Mouse (Mus musculus): ENCODE results near the gene Slc3a1. TPM values are rescaled to one million over a fixed set of nuclear protein-coding genes. Genes with fewer than 3 reads are reported as not detected.

Gene Slc3a1
- under 1 TPM; 0.17 to 0.23 TPM for total RNA-seq (2021)
- long read RNA-seq, experiment 1: 0 reads
- long read RNA-seq, experiment 2: 0 reads

DNA sequence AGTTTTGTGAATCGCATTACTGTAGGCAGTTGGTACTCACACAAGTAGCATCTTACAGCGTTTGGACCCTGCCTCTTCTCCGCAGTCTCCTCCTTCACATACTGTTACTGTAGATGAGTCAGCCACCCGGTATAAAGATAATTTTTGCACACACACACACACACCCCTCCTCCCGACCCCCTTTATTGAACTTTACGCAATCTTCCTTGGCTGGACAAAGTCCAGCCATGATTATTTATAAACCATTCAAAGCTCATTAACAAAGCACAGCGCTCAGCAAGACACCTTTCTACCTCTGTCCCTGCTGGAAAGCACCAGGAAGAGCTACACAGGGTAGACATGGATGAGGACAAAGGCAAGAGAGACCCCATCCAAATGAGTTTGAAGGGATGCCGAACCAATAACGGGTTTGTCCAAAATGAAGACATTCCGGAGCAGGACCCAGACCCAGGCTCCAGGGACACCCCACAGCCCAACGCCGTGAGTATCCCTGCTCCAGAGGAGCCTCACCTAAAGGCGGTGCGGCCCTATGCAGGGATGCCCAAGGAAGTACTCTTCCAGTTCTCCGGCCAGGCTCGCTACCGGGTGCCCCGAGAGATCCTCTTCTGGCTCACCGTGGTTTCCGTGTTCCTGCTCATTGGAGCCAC lies at the start of gene Slc3a1:
Gene Slc3a1, plus strand, starts transcription at position 284 of the 647 bp plus-strand sequence.
- no peak for DNase-seq

DNA sequence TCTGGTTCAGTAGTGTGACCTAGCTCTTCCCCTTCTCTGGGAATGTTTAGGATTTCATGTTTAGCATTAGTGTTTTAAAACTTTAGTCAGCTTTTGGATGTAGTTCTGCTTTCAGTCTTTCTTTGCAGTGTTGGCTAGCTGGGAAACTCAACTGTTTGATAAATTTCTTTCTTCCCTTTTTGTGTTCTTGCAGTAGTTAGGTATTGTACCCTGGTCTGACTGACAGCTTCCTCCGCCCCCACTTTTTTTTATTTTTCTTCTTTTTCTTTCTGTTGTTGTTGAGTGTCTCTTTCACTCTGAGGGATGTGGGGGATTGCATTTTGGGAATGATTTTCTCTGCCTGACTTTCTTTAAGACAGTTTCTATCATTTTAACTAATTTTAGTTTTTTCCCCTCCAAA lies 46.5 kb upstream of the Slc3a1 start:
- DNase-seq: no peak

DNA sequence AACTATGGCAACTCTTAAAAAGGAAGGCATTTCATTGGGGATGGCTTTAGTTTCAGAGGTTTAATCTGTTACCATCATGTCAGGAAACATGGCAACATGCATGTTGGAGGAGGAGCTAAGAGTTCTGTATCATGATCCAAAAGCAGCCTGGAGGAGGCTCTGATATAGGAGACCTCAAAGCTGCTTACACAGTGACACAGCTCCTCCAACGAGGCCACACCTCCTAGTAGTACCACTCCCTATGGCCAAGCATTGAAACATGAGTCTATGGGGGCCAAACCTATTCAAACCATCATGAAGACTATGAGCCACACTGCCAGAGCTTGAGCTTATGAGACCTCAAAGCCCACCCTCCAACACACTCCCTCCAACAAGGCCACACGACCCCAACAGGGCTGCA lies 45.4 kb upstream of the Slc3a1 start:
- no peak for DNase-seq

DNA sequence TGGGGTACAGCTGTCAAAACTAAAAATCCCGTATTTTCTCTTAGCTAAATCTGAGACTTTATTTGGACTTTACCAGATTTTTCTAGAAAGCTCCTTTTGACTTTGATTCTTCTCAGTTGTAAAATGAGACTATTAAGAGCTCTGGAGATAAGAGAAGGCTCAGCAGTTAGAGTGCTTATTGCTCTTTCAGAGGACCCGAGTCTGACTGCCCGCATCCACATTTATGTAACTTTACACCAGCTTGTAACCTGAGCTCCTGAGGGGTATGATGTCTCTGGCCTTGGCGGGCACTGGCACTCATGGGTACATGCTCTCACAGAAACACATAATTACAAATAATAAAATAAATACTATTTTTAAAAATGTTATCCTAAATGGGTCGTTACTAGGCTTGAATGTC lies 41.8 kb upstream of the Slc3a1 start:
- DNase-seq: no peak

DNA sequence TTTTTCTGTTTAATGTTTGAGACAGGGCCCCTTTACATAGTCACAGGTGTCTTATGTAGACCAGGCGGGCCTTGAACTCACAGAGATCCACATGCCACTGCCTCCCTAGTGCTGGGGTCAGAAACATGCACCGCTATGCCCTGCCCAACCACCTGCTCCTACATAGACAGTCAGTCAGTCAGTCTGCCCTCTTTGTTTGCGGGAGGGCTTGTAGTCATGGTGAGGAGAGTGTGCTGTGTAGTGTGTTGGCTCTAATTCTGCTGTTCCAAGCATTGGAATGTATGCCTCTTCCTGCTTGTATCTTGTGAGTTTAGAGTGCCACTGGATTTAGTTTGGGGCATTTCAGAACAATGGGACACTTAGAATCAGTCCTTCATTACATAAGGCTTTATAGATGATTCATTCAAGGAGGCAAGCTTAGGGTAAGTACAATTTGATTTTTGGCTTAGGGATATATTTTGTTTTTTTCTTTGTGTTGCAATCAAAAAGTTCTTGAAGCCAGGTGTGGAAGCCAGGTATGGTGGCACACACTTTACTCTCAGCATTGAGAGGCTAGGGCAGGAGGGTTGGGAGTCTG lies 40.3 kb upstream of the Slc3a1 start:
- no peak for DNase-seq

DNA sequence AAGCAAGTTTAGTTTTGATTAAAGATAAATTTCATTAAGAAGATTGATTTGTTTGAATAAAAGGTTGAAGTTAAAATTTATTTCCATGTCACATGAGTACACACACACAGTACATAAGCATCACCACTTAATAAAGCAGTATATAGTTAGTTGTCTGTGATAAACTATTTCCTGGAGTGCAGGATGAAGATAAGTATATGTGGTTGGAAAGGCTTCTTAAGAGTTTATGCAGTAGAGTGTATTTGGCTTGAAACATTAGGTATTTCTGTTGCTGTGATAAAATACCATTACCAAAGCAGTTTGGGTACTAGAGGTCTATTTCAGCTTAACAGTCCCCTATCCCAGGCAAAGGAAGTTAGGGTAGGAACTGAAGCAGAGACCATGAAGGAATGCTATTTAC lies 39.7 kb upstream of the Slc3a1 start:
- DNase-seq: no peak

DNA sequence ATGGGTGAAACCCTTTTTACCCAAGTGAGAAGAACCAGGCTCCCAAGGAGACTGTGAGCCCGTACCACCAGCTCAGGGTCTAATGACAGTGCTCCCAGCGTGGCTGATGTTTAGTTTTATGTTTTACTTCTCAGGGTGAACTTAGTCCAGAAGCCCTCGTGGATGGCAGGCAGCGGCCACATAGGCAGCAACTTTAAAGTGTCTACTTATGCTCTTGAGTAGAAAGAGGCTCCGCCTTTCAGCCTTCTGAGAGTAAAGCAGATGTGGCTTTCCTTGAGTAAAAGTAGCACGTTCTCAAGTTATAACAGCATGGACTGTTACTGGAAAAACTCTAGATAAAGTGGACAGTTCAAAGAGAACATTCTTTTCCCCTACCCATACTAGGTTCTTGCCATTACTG lies 32.3 kb upstream of the Slc3a1 start:
- DNase-seq: no peak

DNA sequence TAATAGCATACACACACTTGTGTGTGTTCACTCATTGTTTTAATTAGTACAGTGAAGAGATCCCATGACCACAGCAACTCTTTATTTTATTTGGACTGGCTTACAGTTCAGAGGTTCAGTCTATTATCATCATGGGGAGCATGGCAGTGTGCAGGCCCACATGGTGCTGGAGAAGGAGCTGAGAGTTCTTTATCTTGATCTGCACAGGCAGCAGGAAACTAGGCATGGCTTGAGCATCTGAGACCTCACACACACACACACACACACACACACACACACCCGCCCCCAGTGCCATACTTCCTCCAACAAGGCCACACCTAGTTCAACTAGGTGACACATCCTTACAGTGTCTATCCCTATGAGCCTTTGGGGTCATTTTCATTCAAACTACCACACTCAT lies 30.5 kb upstream of the Slc3a1 start:
- DNase-seq: no peak

DNA sequence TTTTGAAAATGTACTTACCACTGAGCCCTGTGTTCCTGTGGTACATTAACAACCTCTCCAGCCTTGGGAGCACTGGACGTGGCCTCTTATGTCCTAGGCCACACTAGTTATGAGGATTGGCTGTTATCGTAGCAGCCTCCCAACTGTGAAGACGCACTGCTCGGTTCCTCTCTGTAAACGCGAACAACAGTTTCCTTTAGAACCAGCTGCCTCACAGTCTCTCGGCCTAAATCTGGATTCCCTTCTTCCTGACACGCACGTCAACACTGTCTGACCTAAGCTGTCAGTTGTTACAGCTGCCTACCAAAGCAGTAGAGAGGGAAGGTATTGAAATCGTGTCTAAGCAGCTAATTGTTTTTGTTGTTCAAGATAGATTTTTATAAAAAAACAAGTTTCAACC lies 28.5 kb upstream of the Slc3a1 start:
- DNase-seq: no peak

DNA sequence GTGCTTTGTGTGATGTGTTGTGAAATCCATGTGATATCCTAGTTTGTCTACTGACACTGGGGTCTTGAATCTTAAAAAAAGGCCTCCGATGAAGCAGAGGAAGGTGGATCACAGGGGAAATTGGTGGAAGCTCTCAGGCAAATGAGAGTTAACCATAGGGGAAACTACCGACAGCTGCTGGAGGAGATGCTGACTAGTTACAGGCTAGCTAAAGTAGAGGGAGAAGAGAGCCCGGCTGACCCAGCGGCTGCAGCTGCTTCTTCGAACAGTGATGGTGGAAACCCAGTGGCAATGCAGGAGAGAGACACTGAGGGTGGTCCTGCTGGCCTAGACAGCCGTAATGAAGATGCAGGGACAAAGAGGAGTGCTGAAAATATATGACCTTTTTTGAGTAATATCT lies 14.7 kb upstream of the Slc3a1 start:
- DNase-seq: no peak

DNA sequence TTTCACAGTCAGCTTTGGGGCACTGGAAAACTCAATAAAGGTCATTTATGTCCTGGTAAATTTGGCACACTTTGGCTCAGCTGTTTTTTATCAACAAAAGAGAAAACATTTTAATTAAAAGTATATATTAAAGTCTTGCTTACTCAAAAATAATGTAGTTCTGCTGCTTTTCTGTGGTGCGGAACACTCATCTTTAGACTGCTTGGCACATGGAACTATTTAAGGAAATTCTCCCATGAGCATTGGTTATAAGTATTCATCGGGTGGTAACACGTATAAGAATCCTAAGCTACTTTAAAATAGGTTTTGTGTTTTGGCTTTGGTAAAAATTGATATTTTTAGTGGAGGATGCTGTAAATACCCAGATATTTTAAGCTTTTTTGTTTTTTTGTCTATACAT lies 13.5 kb upstream of the Slc3a1 start:
- DNase-seq: no peak

DNA sequence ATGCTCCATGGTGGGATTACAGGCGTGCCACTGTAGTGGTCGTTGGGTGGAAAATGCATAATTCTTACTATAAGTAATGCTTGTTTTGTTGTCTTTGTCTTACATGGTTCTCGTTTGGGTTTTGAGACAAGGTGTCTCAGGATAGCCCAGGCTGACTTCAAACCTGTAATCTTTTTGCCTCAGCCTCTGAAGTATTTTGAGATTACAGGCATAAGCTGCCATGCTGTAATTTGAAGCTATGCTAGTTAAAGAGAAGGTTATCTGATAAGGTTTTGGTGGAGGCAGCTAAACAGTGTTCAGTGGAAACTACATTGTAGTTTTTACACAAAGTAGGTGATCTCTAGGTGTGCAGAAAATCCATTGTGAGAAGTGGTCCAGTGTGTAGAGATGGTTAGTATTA lies 9.8 kb upstream of the Slc3a1 start:
- DNase-seq: no peak

DNA sequence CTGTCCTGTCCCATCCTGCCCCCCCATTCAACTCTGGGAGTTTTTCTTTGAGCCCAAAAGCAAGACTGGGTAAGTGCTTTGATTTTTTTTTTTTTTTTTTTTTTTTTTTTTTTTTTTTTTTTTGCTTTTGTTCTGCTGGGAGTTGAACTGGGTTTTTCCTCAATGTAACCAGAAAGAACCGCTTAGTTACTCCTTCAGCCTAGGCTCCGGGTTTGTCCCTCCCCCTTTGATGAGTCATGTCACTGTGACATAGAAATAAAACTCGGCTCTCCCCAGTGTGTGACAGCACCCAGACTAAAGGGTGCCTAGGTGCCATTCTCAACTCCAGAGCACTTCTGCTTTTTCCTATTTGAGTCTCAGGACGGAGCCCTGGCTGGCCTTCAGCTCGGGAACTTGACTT lies 9.4 kb upstream of the Slc3a1 start:
- peak; percentile 56 to 66 for DNase-seq

DNA sequence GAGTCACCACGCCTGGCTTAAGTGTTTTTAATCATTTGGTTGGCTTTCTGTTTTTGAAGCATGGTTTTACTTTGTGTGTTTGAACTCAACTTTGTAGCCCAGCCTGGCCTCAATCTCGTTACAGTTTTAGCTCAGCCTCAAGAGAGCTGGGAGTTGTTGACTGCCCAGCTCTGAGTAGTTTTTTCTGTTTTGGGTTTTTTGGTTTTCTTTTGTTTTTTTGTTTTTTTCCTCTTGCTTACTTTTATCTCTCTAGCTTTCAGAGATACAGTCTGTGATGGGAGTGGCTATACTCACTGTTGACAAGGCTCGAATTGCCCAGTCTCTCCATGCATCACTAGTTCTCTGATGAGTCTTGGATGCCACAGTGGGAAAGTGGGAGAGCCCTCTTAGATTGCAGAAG lies 7.8 kb upstream of the Slc3a1 start:
- DNase-seq: no peak

DNA sequence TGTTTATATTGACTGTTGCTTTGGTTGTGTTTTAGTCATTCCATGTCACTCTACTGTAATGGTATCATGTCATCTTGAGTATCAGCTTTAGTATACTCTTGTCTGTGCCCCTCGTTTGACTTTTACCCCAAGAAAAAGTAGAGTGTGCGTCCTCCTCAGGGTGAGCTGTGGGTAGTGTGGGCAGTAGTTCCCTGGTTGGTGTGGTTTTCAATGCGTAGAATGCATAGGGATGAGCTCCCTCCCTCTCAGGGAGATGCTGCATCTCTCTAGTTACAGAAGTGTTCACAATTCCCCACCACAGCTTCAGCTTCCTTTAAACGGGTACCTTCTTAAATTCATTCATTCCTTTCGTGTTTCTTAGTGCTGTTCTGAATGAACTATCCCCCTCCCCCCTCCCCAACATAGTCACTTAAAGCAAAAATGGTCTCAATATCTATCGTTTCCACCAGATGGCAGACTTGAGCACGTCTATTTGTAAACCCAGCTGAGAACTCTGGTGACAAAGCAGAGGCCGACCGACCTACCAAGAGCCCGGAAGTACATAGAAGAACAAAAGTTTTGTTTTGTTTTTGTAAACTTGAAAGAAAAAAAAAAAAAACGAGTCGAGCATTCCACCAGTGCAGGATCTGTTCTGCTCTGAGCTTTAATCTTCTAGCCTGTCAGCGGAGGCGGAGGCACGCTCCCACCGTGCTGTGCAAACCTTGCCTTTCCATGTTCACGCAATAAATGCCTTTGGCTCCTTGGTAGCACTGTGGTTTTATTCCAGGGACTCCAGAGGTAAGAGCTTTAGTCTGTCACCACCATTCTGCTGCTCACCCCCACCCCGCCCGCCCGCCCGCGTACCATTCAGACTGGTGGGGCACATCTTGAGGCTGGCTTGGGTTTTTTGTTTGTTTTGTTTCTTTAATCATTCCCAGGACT lies 4.7 kb upstream of the Slc3a1 start:
- DNase-seq: peak; percentile 19 to 62

DNA sequence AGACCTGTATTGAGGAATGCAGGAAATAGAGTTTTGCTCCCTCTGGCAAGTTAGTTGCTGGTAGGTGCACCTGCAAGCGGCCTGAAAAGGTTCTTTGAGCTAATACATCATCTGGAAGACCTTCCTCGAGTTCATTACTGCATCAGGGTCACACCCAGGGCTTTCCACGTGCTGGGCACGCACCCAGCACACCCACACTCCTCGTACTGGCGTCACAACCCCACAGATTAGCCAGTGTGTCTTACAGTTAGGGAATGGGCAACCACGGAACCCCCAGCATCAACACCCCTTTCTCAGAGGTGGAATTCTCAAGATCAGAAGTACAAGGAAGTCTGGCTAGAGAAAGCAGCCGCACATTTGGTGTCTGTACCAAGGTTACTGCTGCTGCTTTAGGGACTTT lies 3.9 kb upstream of the Slc3a1 start:
- no peak for DNase-seq

DNA sequence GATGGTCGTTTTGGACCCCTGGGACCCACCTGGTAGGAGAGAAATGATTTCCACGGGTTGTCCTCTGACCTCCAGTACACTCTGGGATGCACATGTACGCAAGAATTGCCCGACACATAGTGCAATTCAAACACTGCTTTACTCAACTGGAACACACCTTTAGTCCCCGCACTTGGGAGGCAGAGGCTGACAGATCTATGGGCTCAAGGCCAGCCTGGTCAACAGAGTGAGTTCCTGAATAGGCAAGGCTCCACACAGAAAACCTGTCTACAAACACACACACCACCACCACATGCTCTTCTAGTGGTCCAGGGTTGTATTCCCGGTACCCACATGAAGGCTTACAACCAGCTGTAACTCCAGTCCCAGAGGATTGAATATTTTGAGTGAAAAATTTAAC lies 3.0 kb upstream of the Slc3a1 start:
- no peak for DNase-seq

DNA sequence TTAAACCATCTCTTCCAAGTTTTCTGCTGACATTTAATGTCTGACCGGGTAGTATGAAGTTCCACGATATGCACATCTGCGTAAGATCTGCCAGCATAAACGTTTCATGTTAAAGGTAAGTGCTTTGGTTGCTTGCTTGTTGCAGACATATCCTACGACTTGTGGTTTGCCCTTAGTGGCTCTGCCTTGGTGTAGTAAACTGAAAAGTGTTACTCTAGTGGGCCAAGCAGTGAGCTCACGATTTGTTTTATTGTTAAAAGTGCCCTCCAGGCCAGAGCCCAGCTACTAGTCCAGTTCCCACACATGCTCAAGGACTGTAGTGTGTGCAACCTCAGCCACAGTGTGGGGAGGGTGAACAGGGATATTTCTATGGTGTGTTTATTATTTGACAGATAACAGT lies 1.7 kb upstream of the Slc3a1 start:
- DNase-seq: no peak

DNA sequence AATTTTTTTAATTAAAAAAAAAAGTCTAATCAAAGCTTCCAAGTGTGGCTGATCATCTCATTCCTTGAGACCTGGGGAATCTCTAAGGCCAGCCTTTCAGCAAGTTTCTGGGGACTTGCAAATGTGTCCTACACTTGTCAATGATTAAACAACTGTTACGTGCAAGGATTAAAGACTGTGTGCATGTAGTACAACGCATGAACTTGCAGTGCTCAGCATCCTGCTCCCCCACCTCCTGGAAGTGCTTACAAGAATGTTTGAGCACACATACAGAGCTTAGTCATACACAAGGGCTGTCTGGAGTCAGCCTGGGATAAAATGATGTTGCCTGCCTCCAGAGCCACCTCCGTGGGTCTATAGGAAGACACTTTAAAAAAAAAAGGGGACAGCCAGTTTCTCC lies 929 bp upstream of the Slc3a1 start:
- DNase-seq: no peak

DNA sequence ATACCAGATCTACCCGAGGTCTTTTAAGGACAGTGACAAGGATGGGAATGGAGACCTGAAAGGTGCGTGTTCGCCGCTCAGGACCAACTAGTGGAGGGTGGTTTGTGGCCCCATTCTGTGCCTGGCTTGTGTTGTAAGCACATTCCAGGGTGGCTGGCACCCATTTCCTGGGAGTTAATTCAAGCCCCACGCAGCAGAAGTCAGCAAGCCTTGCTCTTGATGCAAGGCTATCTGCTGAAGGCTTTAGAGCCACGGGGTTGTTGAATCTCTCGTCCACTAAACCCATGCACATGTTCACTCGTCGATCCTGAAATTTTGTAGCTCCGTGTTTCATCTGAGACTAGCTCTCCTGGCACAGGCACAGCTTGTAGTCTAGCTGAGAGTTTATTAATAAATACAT lies 621 bp downstream of the Slc3a1 start:
- DNase-seq: no peak

DNA sequence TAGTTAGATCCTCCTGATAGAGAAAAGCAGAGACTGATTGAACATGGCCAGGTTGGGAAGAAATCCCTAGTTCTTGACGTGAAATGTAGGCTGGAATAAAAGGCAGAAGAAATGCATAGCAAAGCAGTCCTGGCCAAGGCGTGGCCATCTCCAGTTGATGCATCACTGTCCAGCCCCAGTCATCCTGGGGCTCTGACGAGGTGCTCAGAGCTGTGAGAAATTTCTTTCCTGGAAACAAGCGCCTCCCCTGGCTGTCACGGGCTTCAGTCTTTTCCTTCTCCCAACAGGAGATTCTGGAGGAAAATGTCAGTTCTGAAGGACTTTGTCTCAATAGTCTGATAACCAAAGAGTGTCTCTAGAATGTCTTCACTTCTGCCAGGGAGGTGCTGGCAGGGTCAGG lies 2.5 kb downstream of the Slc3a1 start:
- DNase-seq: no peak

DNA sequence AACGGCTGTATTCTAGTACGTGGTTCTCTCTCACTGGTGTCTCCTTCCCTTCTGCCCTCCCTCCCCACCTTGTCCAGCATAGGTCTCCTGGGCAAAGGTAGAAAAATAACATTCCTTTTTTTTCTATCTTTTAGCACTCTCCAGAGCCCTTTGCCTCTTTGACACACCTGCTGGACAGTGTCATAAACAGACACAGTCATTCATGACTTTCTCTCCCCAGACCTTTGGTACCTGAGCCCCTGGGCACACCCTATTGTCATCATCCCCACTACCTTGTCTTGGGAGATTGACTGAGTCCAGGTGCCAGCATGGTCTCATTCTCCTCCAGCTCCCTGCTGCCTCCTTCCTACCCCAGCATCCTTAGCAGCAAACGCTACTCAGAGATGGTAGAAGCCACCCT lies 4.9 kb downstream of the Slc3a1 start:
- DNase-seq: no peak

DNA sequence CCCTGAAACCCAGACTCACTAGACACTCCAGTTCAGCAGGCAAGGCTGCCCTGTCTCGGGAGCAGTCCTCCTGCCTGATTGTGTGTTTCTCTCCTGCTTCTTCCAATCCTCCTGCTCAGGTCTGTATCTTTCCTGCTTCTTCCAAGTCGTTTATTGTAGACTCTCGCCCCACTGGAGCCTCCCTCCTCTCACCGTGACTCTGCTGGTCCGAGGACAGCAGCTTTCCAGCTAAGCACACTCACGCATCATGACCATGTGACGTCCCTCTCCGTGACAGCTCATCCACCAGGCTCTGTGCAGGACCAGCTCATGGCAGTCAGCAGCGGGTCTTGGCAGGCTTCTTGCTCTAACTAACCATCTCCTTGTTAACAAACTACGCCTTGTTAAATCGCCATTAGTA lies 5.9 kb downstream of the Slc3a1 start:
- DNase-seq: peak; percentile 51 to 61

Measured in adrenal gland, postnatal 36 days (tissue).